Mouse (Mus musculus): ENCODE results near the gene Taf6. TPM values are rescaled to one million over a fixed set of nuclear protein-coding genes. Genes with fewer than 3 reads are reported as not detected.

Gene Taf6
- total and polyA plus RNA-seq, 3 experiments: 60.2 to 61.5 (median 60.9) TPM

GRCm38 (mm10) chr5:138187661-138188306 lies 533 bp upstream of the Taf6 start:
- Histone ChIP-seq H3K4me3 (replicated peaks in 1 of 3; ENCODE audit: low read depth in 2 of 3, low read length in 2 of 3, poor library complexity in 1 of 3) (peak overlapping the region; percentile 86 to 96 (median 92)), H3K79me2 (replicated peaks; ENCODE audit: control insufficient read depth, extremely low read depth, insufficient read depth, poor library complexity, severe bottlenecking) (0 out of 2 replicates have a peak, but pooled peaks cover 3% of the 10 kb centered on the region), H3K9ac (ENCODE audit: insufficient read depth, low read depth) (peak overlapping the region; percentile 76), H3K4me1 (ENCODE audit: control insufficient read depth in 1 of 2, insufficient read depth in 2 of 2) (peaks cover 3 to 17% of the 10 kb centered on the region in 2 experiments; a peak in 3 of 4 replicates), H3K27ac (ENCODE audit: insufficient read depth, low read depth) (peak overlapping the region; percentile 38), H3K27me3 (replicated peaks) (no peaks in the 10 kb centered on the region), H3K36me3 (replicated peaks in 1 of 2; ENCODE audit: control insufficient read depth in 1 of 2, insufficient read depth in 1 of 2, low read length in 1 of 2) (peaks cover 38 to 57% of the 10 kb centered on the region in 2 experiments), H3K9me3 (replicated peaks; ENCODE audit: low read length) (no peaks in the 10 kb centered on the region), H3K4me2 (ENCODE audit: insufficient read depth, low read depth, poor library complexity, severe bottlenecking) (peak overlapping the region; percentile 83)
- in situ Hi-C loops (cut with MboI; ENCODE audit: low pct_ligation_motif_present, low pct_unique_long_range_greater_than_20kb, low sequenced_read_pairs): no loop called here
- DNase-seq (ENCODE audit: extremely low read depth): peak; percentile 82
- dilution Hi-C loops (cut with MboI; ENCODE audit: extremely low pct_ligation_motif_present, extremely low pct_unique_long_range_greater_than_20kb, low sequenced_read_pairs): no loop called here
- TF ChIP-seq KAT2A (IDR thresholded peaks at IDR 0.05; ENCODE audit: insufficient replicate concordance, low read length): peak; percentile 88; the same call in 1 of the 2 replicates
- no peak for TF ChIP-seq CHD1 (IDR thresholded peaks at IDR 0.05; ENCODE audit: low read depth, low read length)
- no peak for TF ChIP-seq NRF1 (IDR thresholded peaks at IDR 0.05; ENCODE audit: low read depth, low read length)
- TF ChIP-seq GABPA (IDR thresholded peaks at IDR 0.05; ENCODE audit: insufficient replicate concordance, low read depth, low read length): peak; percentile 57; the same call in 1 of the 2 replicates
- no peak for TF ChIP-seq JUND (conservative IDR thresholded peaks at IDR 0.05; ENCODE audit: low read depth, low read length)
- TF ChIP-seq NELFE (IDR thresholded peaks at IDR 0.05; ENCODE audit: low read depth, low read length): no peak
- TF ChIP-seq RAD21 (IDR thresholded peaks at IDR 0.05; ENCODE audit: low read depth, low read length): no peak
- TF ChIP-seq MYC (IDR thresholded peaks at IDR 0.05; ENCODE audit: low read depth, low read length): no peak
- TF ChIP-seq MAFK (IDR thresholded peaks at IDR 0.05; ENCODE audit: insufficient replicate concordance, low read length): no peak
- no peak for TF ChIP-seq MXI1 (IDR thresholded peaks at IDR 0.05; ENCODE audit: low read depth, low read length)
- TF ChIP-seq MEF2A (IDR thresholded peaks at IDR 0.05; ENCODE audit: borderline replicate concordance, low read depth, low read length): no peak
- TF ChIP-seq USF2 (conservative IDR thresholded peaks at IDR 0.05; ENCODE audit: low read depth, low read length): no peak
- no peak for TF ChIP-seq ETS1 (conservative IDR thresholded peaks at IDR 0.05; ENCODE audit: low read depth, low read length)
- TF ChIP-seq HCFC1 (IDR thresholded peaks at IDR 0.05; ENCODE audit: low read depth, low read length): peak; percentile 94
- no peak for TF ChIP-seq CTCF (conservative IDR thresholded peaks at IDR 0.05 in 1 of 2, IDR thresholded peaks at IDR 0.05 in 1 of 2; ENCODE audit: low read depth in 2 of 2, low read length in 2 of 2)

GRCm38 (mm10) chr5:138173217-138173616 lies 14.0 kb downstream of the Taf6 start:
- dilution Hi-C loops (cut with MboI; ENCODE audit: extremely low pct_ligation_motif_present, extremely low pct_unique_long_range_greater_than_20kb, low sequenced_read_pairs): no loop called here
- peaks cover 26% of the 10 kb centered on the region for H3K79me2 ChIP-seq (replicated peaks; ENCODE audit: control insufficient read depth, extremely low read depth, insufficient read depth, poor library complexity, severe bottlenecking)
- H3K4me3 ChIP-seq (replicated peaks in 1 of 3; ENCODE audit: low read depth in 2 of 3, low read length in 2 of 3, poor library complexity in 1 of 3): no peak overlapping the region
- in situ Hi-C loops (cut with MboI; ENCODE audit: low pct_ligation_motif_present, low pct_unique_long_range_greater_than_20kb, low sequenced_read_pairs): no loop called here
- TF ChIP-seq JUND (conservative IDR thresholded peaks at IDR 0.05; ENCODE audit: low read depth, low read length) (no peak), IRF4 (IDR thresholded peaks at IDR 0.05; ENCODE audit: low read depth, low read length) (no peak), ZMIZ1 (IDR thresholded peaks at IDR 0.05; ENCODE audit: low read depth, low read length) (no peak), CTCF (conservative IDR thresholded peaks at IDR 0.05 in 1 of 2, IDR thresholded peaks at IDR 0.05 in 1 of 2; ENCODE audit: low read depth in 2 of 2, low read length in 2 of 2) (no peak), ZC3H11A (IDR thresholded peaks at IDR 0.05; ENCODE audit: low read depth, low read length) (no peak)
- no peaks in the 10 kb centered on the region for H3K9me3 ChIP-seq (replicated peaks; ENCODE audit: low read length)
- peak; percentile 44 for DNase-seq (ENCODE audit: extremely low read depth)
- no peaks in the 10 kb centered on the region for H3K27me3 ChIP-seq (replicated peaks)
- H3K27ac ChIP-seq (ENCODE audit: insufficient read depth, low read depth): no peak overlapping the region
- H3K36me3 ChIP-seq (replicated peaks in 1 of 2; ENCODE audit: control insufficient read depth in 1 of 2, insufficient read depth in 1 of 2, low read length in 1 of 2): peaks cover 53 to 65% of the 10 kb centered on the region in 2 experiments
- H3K4me2 ChIP-seq (ENCODE audit: insufficient read depth, low read depth, poor library complexity, severe bottlenecking): peak overlapping the region; percentile 54; the same call in 1 of the 2 replicates
- peaks cover 11 to 30% of the 10 kb centered on the region in 2 experiments for H3K4me1 ChIP-seq (ENCODE audit: control insufficient read depth in 1 of 2, insufficient read depth in 2 of 2)
- H3K9ac ChIP-seq (ENCODE audit: insufficient read depth, low read depth): no peak overlapping the region
